Mouse (Mus musculus) limb, embryonic 13.5 days (tissue): Measurements from ENCODE around the gene Tagln2. TPM values are rescaled to one million over a fixed set of nuclear protein-coding genes. Genes with fewer than 3 reads are reported as not detected.

ENCODE experiments used
- ATAC-seq: fragments of 200-750 bp; cut with Nextera tagmentation; 2 replicates; pipeline ENCODE4 v1.8.0; 2017; ENCODE audit warnings: low read depth, moderate number of reproducible peaks, moderate TSS enrichment; ENCODE audit not compliant: low FRiP score
- H3K27ac ChIP-seq: fragments of 300-500 bp; sonication (generic); 2 replicates; pipeline ENCODE4 v1.5.1; 2015; ENCODE audit warnings: inconsistent platforms, mild to moderate bottlenecking, moderate library complexity
- H3K27me3 ChIP-seq: fragments of 300-500 bp; sonication (generic); 2 replicates; pipeline ENCODE4 v1.6.1; 2015; ENCODE audit warnings: mild to moderate bottlenecking, inconsistent platforms
- H3K36me3 ChIP-seq: fragments of 300-500 bp; sonication (generic); 2 replicates; pipeline ENCODE4 v1.6.1; 2015; ENCODE audit warnings: inconsistent platforms, mild to moderate bottlenecking, moderate library complexity
- H3K4me1 ChIP-seq: fragments of 300-500 bp; sonication (generic); 2 replicates; pipeline ENCODE4 v1.6.1; 2015; ENCODE audit warnings: inconsistent platforms
- H3K4me2 ChIP-seq: fragments of 300-500 bp; sonication (generic); replicated peaks from 2 replicates; pipeline ENCODE4 v1.6.1; 2015; ENCODE audit warnings: inconsistent platforms, mild to moderate bottlenecking, moderate library complexity
- H3K4me3 ChIP-seq: fragments of 300-500 bp; sonication (generic); 2 replicates; pipeline ENCODE4 v1.5.1; 2015; ENCODE audit warnings: moderate library complexity, mild to moderate bottlenecking, inconsistent platforms
- H3K9ac ChIP-seq: fragments of 300-500 bp; sonication (generic); 2 replicates; pipeline ENCODE4 v1.6.1; 2015; ENCODE audit warnings: mild to moderate bottlenecking, inconsistent platforms
- H3K9me3 ChIP-seq: fragments of 300-500 bp; sonication (generic); 2 replicates; pipeline ENCODE4 v1.6.1; 2016; ENCODE audit warnings: inconsistent platforms
- WGBS: fragments of 180-500 bp; shearing (Covaris S2); methylation state at CpG from one replicate; pipeline ENCODE4 v1.1.7; 2015; 5-methylcytosine and 5-hydroxymethylcytosine counted together
- polyA plus RNA-seq: library from polyadenylated mRNA; unstranded; fragments of >200 nt; fragmentation: Nextera tagmentation; extraction: Ambion mirVana; gene quantifications from 2 replicates; pipeline ENCODE4 v1.2.1, GENCODE M21; 2015

Gene Tagln2
- 118 and 119 TPM in 2 replicates for polyA plus RNA-seq

DNA sequence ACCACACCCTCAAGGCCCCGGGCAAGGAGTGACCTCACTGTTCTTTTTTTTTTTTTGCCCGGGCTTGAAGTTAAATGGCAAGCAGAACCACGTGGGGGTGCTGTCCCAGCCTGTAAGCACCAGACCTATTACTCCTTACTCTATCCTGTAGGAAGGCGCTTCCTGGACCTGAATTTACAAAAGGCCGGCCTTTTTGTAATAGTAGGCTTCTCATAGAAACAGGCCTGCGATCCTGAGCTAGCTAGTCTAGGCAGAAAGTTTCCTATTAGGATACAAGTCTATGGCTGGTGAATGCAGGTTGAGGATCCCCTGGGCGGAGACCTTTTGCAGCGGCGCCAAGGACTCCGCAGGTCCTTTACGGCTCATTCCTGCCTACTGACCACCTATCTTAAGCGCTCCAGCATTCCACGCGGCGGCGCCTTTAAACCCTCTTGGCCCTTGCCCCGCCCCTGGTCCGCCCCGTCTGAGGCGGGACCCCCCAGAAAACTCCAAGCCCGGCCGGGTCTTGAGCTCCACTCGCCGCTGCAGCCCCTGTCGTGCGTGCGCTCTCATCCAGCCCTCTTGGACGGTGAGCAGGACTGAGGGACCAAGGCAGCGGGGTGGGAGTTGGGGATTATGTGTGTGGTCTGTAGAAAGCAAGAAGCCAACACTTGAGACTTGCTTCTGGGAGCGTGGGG, at the start of gene Tagln2:
Tagln2 (plus strand) TSS at position 283 of the 677 bp plus-strand sequence.
- 2% methylated on average over 30 of the region's 30 CpGs for WGBS
- H3K4me2 ChIP-seq: peak within 1 kb of the TSS; percentile 84
- peak within 1 kb of the TSS; percentile 71 for H3K9ac ChIP-seq
- H3K36me3 ChIP-seq: peaks cover 37% of the 10 kb centered on the region
- peak; percentile 38 for ATAC-seq
- H3K9me3 ChIP-seq: no peaks in the 10 kb centered on the region
- H3K27me3 ChIP-seq: peaks cover 17% of the 10 kb centered on the region; the same call in 1 of the 2 replicates
- peaks cover 53% of the 10 kb centered on the region for H3K4me1 ChIP-seq
- peak within 1 kb of the TSS; percentile 62 for H3K4me3 ChIP-seq
- H3K27ac ChIP-seq: peak within 1 kb of the TSS; percentile 69

DNA sequence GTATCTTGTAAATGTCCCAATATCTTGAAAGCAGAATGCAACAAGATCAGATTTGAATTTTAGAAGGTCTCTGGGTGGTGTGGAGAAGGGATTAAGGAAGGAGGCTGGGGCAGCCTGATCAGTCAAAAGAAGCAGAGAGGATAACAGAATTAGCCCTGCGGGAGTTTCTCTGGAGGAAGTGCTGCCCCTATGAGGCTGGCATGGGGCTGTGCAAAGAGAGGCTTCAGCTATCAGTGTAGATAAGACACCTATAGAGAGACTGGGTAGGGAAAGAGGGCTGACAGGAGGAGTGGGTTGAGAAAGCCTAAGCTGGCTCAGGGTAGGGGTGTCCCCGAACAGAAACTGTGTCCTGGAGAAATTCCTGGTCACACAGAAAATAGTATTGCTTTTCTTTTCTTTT, 49.6 kb upstream of the Tagln2 start:
- 33% methylated on average over 2 of the region's 2 CpGs for WGBS

DNA sequence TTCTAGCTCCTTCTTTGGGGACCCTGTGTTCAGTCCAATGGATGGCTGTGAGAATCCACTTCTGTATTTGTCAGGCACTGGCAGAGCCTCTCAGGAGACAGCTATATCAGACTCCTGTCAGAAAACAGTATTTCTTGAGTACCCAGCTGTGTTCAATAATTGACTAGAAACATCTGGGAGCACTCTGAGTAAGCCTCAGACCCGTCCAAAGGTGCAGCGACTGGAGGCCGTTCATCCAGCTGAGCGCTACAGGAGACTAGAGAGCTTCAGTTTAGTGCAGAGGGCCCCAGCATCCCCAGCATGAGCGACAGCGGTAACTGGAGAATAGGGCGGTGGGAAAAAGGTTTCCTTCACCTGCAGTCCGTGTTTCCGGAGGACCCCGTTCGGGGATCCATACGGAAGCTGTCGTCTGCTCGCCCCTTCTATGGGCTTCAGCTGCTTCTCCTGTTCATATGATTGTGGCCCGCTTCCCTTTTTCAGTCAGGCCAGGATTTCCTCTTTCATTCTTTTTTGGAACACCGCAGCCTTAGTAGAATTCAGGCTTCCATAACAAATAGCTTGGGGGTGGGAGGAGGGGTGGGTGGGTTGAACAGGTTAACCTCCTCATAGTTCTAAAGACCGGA, 48.9 kb upstream of the Tagln2 start:
- no peak; the same call in 1 of the 2 replicates for ATAC-seq
- H3K4me2 ChIP-seq: peak overlapping the region; percentile 31
- no peak overlapping the region for H3K4me3 ChIP-seq
- no peaks in the 10 kb centered on the region for H3K36me3 ChIP-seq
- H3K27ac ChIP-seq: no peak overlapping the region
- 34% methylated on average over 17 of the region's 17 CpGs for WGBS
- peaks cover 4% of the 10 kb centered on the region for H3K4me1 ChIP-seq
- H3K9ac ChIP-seq: no peak overlapping the region
- no peaks in the 10 kb centered on the region for H3K27me3 ChIP-seq
- H3K9me3 ChIP-seq: no peaks in the 10 kb centered on the region

More for the DNA sequence above, 49.6 kb upstream of the Tagln2 start:
- Histone ChIP-seq H3K4me3 (no peak overlapping the region), H3K27me3 (no peaks in the 10 kb centered on the region), H3K9ac (no peak overlapping the region), H3K4me2 (no peak overlapping the region), H3K36me3 (no peaks in the 10 kb centered on the region), H3K9me3 (no peaks in the 10 kb centered on the region), H3K4me1 (peaks cover 4% of the 10 kb centered on the region), H3K27ac (no peak overlapping the region)
- ATAC-seq: no peak; the same call in 1 of the 2 replicates

DNA sequence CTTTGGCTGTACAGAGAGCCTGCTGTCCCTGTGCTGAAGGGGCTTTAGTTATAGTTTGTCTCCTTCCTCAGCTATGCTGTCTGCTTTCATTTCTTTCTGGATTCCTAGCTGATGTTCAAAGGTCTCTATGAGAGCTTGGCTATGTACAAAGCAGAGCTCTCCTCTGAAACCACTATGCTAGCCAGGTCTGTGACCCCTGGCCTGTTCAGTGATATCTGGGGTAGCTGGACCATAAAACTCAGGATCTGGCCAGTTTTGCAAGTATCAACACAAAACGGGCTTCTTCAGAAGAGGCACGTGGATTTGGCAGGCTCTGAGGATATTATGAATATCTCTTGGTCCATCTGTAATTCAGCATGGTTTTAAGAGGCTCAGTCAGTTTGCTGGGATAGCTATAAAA, 46.9 kb upstream of the Tagln2 start:
- Histone ChIP-seq H3K9ac (no peak overlapping the region), H3K36me3 (no peaks in the 10 kb centered on the region), H3K4me3 (no peak overlapping the region), H3K4me1 (peaks cover 4% of the 10 kb centered on the region), H3K27ac (no peak overlapping the region), H3K27me3 (no peaks in the 10 kb centered on the region), H3K4me2 (no peak overlapping the region), H3K9me3 (no peaks in the 10 kb centered on the region)
- WGBS: 81% methylated on average over 2 of the region's 2 CpGs
- ATAC-seq: no peak

DNA sequence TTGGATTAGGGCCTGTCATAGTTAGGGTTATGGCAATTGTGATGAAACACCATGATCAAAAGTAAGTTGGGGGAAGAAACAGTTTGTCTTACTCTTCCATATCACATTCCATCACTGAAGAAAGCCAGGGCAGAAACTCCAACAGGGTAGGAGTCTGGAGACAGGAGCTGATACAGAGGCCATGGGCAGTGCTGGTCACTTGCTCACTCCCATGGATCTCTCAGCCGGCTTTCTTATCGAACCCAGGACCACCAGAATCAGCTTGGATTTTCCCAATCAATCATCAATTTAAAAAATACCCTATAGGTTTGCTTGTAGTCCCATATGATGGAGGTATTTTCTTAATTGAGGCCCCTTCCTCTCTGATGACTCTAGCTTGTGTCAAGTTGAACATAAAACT, 46.0 kb upstream of the Tagln2 start:
- Histone ChIP-seq H3K27ac (no peak overlapping the region), H3K4me2 (no peak overlapping the region), H3K9ac (no peak overlapping the region), H3K4me1 (peaks cover 4% of the 10 kb centered on the region), H3K9me3 (no peaks in the 10 kb centered on the region), H3K27me3 (no peaks in the 10 kb centered on the region), H3K4me3 (no peak overlapping the region), H3K36me3 (no peaks in the 10 kb centered on the region)
- WGBS: 88% methylated on average over 2 of the region's 2 CpGs
- ATAC-seq: no peak

DNA sequence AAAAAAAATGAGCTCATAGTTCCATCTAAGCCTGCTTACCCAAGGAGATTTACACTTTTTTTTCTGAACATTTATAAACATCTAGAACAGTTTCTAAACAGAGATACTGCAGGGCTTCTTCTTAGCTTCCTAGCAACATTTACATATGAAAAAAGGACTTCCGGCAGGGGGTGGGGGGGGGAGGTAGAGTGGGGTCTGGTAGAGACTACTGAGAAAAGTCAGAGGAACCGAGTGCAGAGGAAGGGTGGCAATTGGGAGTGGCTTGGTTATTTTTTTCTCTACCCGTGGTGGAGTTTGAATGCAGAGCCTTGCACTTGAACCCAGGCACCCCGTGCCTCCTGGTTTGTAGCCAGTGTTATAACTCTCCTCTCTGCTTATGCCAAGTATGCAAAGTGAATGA, 44.4 kb upstream of the Tagln2 start:
- Histone ChIP-seq H3K4me2 (no peak overlapping the region), H3K36me3 (no peaks in the 10 kb centered on the region), H3K27me3 (no peaks in the 10 kb centered on the region), H3K9ac (no peak overlapping the region), H3K4me3 (no peak overlapping the region), H3K27ac (no peak overlapping the region), H3K9me3 (no peaks in the 10 kb centered on the region), H3K4me1 (peaks cover 4% of the 10 kb centered on the region)
- ATAC-seq: no peak
- 28% methylated on average over 4 of the region's 4 CpGs for WGBS

DNA sequence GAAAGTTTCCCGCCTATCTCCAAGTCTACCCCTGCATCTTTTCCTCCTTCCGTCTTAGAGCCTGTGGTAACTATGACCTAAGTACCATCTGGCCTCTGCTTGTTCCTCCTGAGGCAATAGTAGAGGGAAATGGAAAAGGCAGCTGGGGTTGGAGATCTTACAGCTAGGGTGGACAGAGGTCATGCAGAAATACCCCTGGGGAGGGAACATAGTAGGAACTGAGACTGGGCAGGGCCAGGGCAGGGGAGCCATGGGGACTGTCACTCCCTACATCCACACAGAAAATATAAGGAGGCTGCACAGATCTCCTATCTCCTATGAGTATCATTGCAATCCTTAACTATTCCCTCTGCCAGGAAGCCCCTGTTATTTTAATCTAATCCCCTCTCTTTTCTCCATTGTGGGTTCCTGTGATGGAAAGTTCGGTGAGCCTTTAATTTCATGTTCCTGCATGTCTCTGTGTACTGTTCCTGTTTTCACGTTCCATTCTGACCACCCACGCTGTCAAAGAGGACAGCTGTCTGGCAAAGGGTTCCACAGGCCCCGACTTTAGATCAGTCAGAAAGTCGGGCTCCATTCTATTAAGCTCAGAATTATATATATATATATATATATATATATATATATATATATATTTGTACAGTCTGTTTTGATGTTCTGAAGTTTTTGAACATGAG, 43.7 kb upstream of the Tagln2 start:
- 66% methylated on average over 7 of the region's 7 CpGs for WGBS
- ATAC-seq: no peak
- Histone ChIP-seq H3K9ac (no peak overlapping the region), H3K9me3 (no peaks in the 10 kb centered on the region), H3K36me3 (no peaks in the 10 kb centered on the region), H3K4me2 (no peak overlapping the region), H3K4me3 (no peak overlapping the region), H3K4me1 (peaks cover under 1% of the 10 kb centered on the region; the same call in 1 of the 2 replicates), H3K27me3 (no peaks in the 10 kb centered on the region), H3K27ac (no peak overlapping the region)

DNA sequence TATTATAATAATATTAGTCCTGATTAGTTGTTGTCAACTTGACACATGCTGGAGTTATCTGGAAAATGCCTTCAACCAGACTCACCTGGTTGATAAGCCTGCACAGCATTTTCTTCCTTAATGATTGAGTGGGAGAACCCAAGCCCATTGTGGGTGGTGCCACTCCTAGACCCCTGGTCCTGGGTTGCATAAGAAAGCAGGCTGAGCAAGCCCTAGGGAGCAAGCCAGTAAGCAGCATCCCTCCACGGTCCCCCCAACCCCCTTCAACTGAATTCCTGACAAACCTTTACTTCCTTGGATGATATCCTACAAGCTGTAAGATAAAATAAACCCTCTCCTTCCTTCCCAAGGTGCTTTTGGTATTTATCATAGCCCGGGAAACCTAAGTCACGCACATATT, 42.7 kb upstream of the Tagln2 start:
- H3K9me3 ChIP-seq: no peaks in the 10 kb centered on the region
- H3K9ac ChIP-seq: no peak overlapping the region
- ATAC-seq: no peak
- H3K36me3 ChIP-seq: no peaks in the 10 kb centered on the region
- H3K27me3 ChIP-seq: no peaks in the 10 kb centered on the region
- H3K4me2 ChIP-seq: no peak overlapping the region
- no peak overlapping the region for H3K4me3 ChIP-seq
- no peak overlapping the region for H3K27ac ChIP-seq
- H3K4me1 ChIP-seq: no peaks in the 10 kb centered on the region
- WGBS: 92% methylated on average over 3 of the region's 3 CpGs

DNA sequence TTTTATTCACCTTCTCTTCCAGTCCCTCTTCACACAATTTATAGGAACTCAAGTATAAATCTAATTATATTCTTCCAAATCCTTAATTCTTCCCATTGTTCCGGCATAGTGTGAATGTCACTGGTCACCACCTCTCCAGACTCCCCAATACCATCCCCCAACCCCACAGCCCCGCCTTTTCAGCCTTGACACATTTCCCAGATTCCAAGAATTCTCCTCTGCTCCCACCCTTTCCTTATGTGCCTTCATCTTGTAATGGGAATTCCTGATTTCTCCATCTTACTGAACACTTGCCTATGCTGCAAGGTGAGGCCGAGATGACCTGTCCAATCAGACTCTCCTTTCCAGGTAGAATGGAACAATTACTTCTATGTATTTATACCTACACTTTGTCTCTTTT, 41.8 kb upstream of the Tagln2 start:
- whole genome bisulfite sequencing: 77% methylated on average over 3 of the region's 3 CpGs
- Histone ChIP-seq H3K4me2 (no peak overlapping the region), H3K27me3 (no peaks in the 10 kb centered on the region), H3K9ac (no peak overlapping the region), H3K4me1 (no peaks in the 10 kb centered on the region), H3K36me3 (no peaks in the 10 kb centered on the region), H3K4me3 (no peak overlapping the region), H3K9me3 (no peaks in the 10 kb centered on the region), H3K27ac (no peak overlapping the region)
- ATAC-seq: no peak

DNA sequence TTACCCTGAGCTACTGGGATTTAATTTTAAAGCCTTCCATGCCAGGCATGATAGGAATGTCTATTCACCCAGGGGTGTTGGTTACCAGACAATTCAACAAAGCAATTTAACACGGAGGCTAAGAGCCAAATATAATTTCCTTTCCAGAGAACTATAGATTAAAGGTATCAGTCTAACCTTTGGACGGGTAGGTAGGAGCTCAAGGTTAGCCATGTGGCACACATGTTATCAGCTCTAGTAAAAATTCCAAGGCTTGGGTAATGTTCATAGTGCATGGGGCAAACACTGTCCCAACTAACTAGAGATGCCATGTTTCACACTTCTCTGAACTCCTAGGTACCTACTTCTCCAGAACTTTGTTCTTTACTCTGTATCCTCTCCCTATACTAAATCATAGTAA, 38.2 kb upstream of the Tagln2 start:
- no peak overlapping the region for H3K4me2 ChIP-seq
- H3K9ac ChIP-seq: no peak overlapping the region
- ATAC-seq: no peak
- no peaks in the 10 kb centered on the region for H3K27me3 ChIP-seq
- no peaks in the 10 kb centered on the region for H3K4me1 ChIP-seq
- no peaks in the 10 kb centered on the region for H3K36me3 ChIP-seq
- no peak overlapping the region for H3K4me3 ChIP-seq
- H3K27ac ChIP-seq: no peak overlapping the region
- 63% methylated on average over 2 of the region's 2 CpGs for WGBS
- H3K9me3 ChIP-seq: no peaks in the 10 kb centered on the region

DNA sequence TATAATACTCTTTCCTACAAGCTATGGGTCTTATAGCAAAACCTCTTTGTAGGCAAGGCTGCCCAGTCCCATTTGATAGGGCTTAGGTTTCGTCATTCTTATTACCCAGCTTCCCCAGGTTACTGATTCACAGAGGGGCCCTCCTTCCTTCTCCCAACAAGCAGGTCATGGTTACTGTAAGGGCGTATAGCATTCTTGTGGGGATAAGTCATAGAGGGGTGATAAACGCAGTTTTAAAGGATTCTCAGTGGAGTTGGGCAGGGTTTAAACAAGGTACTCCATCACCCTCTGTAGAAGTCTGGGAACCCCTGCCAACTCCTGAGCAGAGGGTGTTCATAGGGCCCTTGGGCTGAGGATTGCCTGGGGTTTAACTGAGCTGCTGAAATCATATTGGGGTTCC, 37.3 kb upstream of the Tagln2 start:
- no peak overlapping the region for H3K9ac ChIP-seq
- WGBS: 80% methylated on average over 3 of the region's 3 CpGs
- no peaks in the 10 kb centered on the region for H3K9me3 ChIP-seq
- H3K4me1 ChIP-seq: no peaks in the 10 kb centered on the region
- H3K36me3 ChIP-seq: no peaks in the 10 kb centered on the region
- no peaks in the 10 kb centered on the region for H3K27me3 ChIP-seq
- H3K27ac ChIP-seq: no peak overlapping the region
- no peak overlapping the region for H3K4me2 ChIP-seq
- H3K4me3 ChIP-seq: no peak overlapping the region
- ATAC-seq: no peak
